Mouse (Mus musculus) forebrain, embryonic 13.5 days (tissue): ENCODE data around the gene Tox4. TPM values are rescaled to one million over a fixed set of nuclear protein-coding genes. Genes with fewer than 3 reads are reported as not detected.
"Not testable (repeated sequence)": the region's sequence is repeated elsewhere in the genome, so short reads cannot be mapped to it uniquely, and the experiment has no call there.

Experiments
- ATAC-seq: fragments of 200-750 bp; cut with Nextera tagmentation; 2 replicates; pipeline ENCODE4 v1.8.0; 2017
- H3K27ac ChIP-seq: fragments of 300-500 bp; sonication (generic); 2 replicates; pipeline ENCODE4 v1.5.1; 2015; ENCODE audit warnings: inconsistent platforms, mild to moderate bottlenecking, moderate library complexity
- H3K27me3 ChIP-seq: fragments of 300-500 bp; sonication (generic); 2 replicates; pipeline ENCODE4 v1.6.1; 2015; ENCODE audit warnings: mild to moderate bottlenecking, inconsistent platforms
- H3K36me3 ChIP-seq: fragments of 300-500 bp; sonication (generic); 2 replicates; pipeline ENCODE4 v1.6.1; 2015; ENCODE audit warnings: mild to moderate bottlenecking, inconsistent platforms; ENCODE audit not compliant: poor library complexity, severe bottlenecking
- H3K4me1 ChIP-seq: fragments of 300-500 bp; sonication (generic); 2 replicates; pipeline ENCODE4 v1.6.1; 2015; ENCODE audit warnings: inconsistent platforms
- H3K4me2 ChIP-seq: fragments of 300-500 bp; sonication (generic); 2 replicates; pipeline ENCODE4 v1.6.1; 2015; ENCODE audit warnings: inconsistent platforms, mild to moderate bottlenecking, moderate library complexity
- H3K4me3 ChIP-seq: fragments of 300-500 bp; sonication (generic); 2 replicates; pipeline ENCODE4 v1.5.1; 2015; ENCODE audit warnings: mild to moderate bottlenecking, inconsistent platforms
- H3K9ac ChIP-seq: fragments of 300-500 bp; sonication (generic); 2 replicates; pipeline ENCODE4 v1.6.1; 2015; ENCODE audit warnings: mild to moderate bottlenecking, inconsistent platforms
- H3K9me3 ChIP-seq: fragments of 300-500 bp; sonication (generic); replicated peaks from 2 replicates; pipeline ENCODE4 v1.6.1; 2016; ENCODE audit warnings: inconsistent platforms
- WGBS: fragments of 180-500 bp; shearing (Covaris S2); methylation state at CpG from one replicate; pipeline ENCODE4 v1.1.7; 2015; 5-methylcytosine and 5-hydroxymethylcytosine counted together
- polyA plus RNA-seq: library from polyadenylated mRNA; unstranded; fragments of >200 nt; fragmentation: Nextera tagmentation; extraction: Ambion mirVana; gene quantifications from 2 replicates; pipeline ENCODE4 v1.2.1, GENCODE M21; 2015

The Tox4 gene
- polyA plus RNA-seq, 1 experiment from 2014 or later = 53.2 TPM

DNA sequence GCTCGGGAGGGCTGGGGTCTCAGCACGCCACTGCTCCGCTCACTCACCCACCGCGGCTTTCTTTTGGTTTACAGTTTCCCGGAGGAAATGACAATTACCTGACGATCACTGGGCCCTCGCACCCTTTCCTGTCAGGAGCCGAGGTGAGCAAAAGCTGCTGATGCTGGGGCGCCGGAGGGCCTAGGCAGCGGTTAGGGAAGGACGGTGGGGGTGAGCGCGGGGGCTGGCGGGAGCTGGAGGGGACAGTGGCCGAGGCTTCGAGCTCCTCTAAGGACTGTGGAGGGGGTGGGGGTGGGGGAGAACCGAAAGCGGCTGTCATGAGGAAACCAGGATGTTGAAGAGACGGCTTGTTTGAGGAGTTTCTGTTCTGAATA, 788 bp downstream of the Tox4 start:
- Histone ChIP-seq H3K27me3 (no peaks in the 10 kb centered on the region), H3K9ac (peak overlapping the region; percentile 92), H3K4me3 (peak overlapping the region; percentile 92), H3K27ac (peak overlapping the region; percentile 80), H3K4me2 (peak overlapping the region; percentile 77), H3K4me1 (peaks cover 14% of the 10 kb centered on the region), H3K36me3 (peaks cover 9% of the 10 kb centered on the region), H3K9me3 (no peaks in the 10 kb centered on the region)
- WGBS = 1% methylated on average over 20 of the region's 21 CpGs
- peak; percentile 44; the same call in 1 of the 2 replicates for ATAC-seq

- Histone ChIP-seq H3K4me3 (no peak overlapping the region), H3K36me3 (peaks cover 36% of the 10 kb centered on the region), H3K4me1 (peaks cover 8% of the 10 kb centered on the region), H3K27me3 (no peaks in the 10 kb centered on the region), H3K4me2 (no peak overlapping the region), H3K9me3 (no peaks in the 10 kb centered on the region), H3K9ac (no peak overlapping the region), H3K27ac (no peak overlapping the region)
- no peak for ATAC-seq
- 96% methylated on average over 5 of the region's 5 CpGs for WGBS
Measured at GRCm38 (mm10) chr14:52283629-52284028, 4.7 kb downstream of the Tox4 start.

GRCm38 (mm10) chr14:52284191-52284590, 5.2 kb downstream of the Tox4 start:
- H3K36me3 ChIP-seq = peaks cover 39% of the 10 kb centered on the region
- H3K27me3 ChIP-seq = no peaks in the 10 kb centered on the region
- peaks cover 8% of the 10 kb centered on the region for H3K4me1 ChIP-seq
- WGBS = 88% methylated on average over 3 of the region's 3 CpGs
- H3K27ac ChIP-seq = no peak overlapping the region
- no peak overlapping the region for H3K4me3 ChIP-seq
- H3K9ac ChIP-seq = no peak overlapping the region
- no peaks in the 10 kb centered on the region for H3K9me3 ChIP-seq
- H3K4me2 ChIP-seq = no peak overlapping the region
- ATAC-seq = no peak

GRCm38 (mm10) chr14:52295558-52296264, 16.8 kb downstream of the Tox4 start:
- Histone ChIP-seq H3K4me3 (no peak overlapping the region), H3K4me2 (no peak overlapping the region), H3K27ac (no peak overlapping the region), H3K36me3 (peaks cover 90% of the 10 kb centered on the region), H3K9me3 (no peaks in the 10 kb centered on the region), H3K4me1 (no peaks in the 10 kb centered on the region), H3K9ac (no peak overlapping the region), H3K27me3 (no peaks in the 10 kb centered on the region)
- peak; percentile 67 for ATAC-seq
- 64% methylated on average over 6 of the region's 6 CpGs for WGBS

GRCm38 (mm10) chr14:52303517-52303916, 24.6 kb downstream of the Tox4 start:
- not testable (repeated sequence) for H3K27me3 ChIP-seq, H3K9me3 ChIP-seq, H3K9ac ChIP-seq, H3K4me3 ChIP-seq, ATAC-seq, H3K27ac ChIP-seq
- H3K4me2 ChIP-seq = peak overlapping the region; percentile 80
- H3K4me1 ChIP-seq = peaks cover 11% of the 10 kb centered on the region
- WGBS = 88% methylated on average over 3 of the region's 3 CpGs
- H3K36me3 ChIP-seq = peaks cover 20% of the 10 kb centered on the region

DNA sequence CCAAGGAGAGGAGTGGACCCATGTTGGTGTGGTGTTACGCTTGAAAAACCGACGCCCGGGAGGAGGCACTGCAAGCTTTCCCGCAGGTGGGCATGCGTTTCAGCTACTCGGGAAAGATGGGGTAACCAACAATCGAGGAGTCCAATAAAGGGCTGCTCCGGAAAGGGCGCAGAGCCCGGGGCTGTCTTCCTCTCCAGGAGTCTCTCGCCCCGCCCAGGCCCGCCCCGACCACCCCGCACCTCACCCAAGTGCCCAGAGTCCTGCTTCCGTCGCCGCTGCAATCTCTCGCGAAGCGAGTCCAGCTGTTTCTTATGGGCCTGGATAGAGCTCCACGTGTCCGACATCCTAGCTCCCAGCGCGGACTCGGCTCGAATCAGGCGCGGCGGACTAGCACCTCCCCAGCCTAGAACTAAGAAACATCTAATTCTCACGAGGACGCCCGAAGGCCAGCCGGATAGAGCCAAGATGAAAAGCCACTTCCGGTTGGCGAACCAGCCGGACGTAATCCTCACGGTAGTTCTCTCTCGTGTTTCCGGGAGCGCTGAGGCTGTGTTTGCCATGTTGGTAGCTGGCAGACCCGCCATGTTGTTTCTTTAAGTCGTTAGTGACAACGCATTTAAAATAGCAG, 25.8 kb downstream of the Tox4 start, which contains the start of gene Mettl3:
Gene Mettl3 (minus strand): TSS at position 485 of the 628 bp plus-strand sequence.
- H3K9ac ChIP-seq = peak within 1 kb of the TSS; percentile 83
- peak within 1 kb of the TSS; percentile 80 for H3K4me2 ChIP-seq
- H3K36me3 ChIP-seq = peaks cover 22% of the 10 kb centered on the region
- peaks cover 11% of the 10 kb centered on the region for H3K4me1 ChIP-seq
- peak within 1 kb of the TSS; percentile 91 for H3K27ac ChIP-seq
- ATAC-seq = peak; percentile 94
- H3K27me3 ChIP-seq = no peaks in the 10 kb centered on the region
- under 1% methylated on average over 46 of the region's 46 CpGs for WGBS
- no peaks in the 10 kb centered on the region for H3K9me3 ChIP-seq
- H3K4me3 ChIP-seq = peak within 1 kb of the TSS; percentile 72

GRCm38 (mm10) chr14:52306100-52306499, 27.2 kb downstream of the Tox4 start:
- peaks cover 17% of the 10 kb centered on the region for H3K4me1 ChIP-seq
- ATAC-seq = no peak
- H3K4me2 ChIP-seq = no peak overlapping the region
- WGBS = 96% methylated on average over 2 of the region's 2 CpGs
- H3K36me3 ChIP-seq = peaks cover 23% of the 10 kb centered on the region
- no peak overlapping the region for H3K27ac ChIP-seq
- no peak overlapping the region for H3K9ac ChIP-seq
- no peaks in the 10 kb centered on the region for H3K9me3 ChIP-seq
- no peak overlapping the region for H3K4me3 ChIP-seq
- H3K27me3 ChIP-seq = no peaks in the 10 kb centered on the region

DNA sequence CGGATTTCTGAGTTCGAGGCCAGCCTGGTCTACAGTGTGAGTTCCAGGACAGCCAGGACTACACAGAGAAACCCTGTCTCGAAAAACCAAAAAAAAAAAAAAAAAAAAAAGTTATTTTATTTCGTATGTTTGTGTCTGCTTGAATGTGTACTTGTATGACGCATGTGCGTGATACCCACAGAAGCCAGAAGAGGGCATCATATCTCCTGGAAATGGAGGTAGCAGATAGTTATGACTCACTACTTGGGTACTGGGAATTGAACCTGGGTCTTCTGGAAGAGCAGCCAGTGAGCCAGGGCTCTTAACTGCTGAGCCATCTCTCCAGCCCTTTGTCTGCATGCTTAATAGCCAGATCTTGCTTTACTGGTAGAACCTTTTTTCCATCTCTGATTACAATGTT, 31.4 kb downstream of the Tox4 start:
- 94% methylated on average over 6 of the region's 6 CpGs for WGBS
- not testable (repeated sequence) for H3K4me2 ChIP-seq, H3K27ac ChIP-seq, ATAC-seq, H3K4me3 ChIP-seq, H3K9ac ChIP-seq, H3K9me3 ChIP-seq, H3K27me3 ChIP-seq
- H3K4me1 ChIP-seq = peaks cover 48% of the 10 kb centered on the region
- H3K36me3 ChIP-seq = peaks cover 66% of the 10 kb centered on the region

GRCm38 (mm10) chr14:52310906-52311305, 32.0 kb downstream of the Tox4 start:
- H3K4me3 ChIP-seq = no peak overlapping the region
- H3K36me3 ChIP-seq = peaks cover 66% of the 10 kb centered on the region
- ATAC-seq = no peak
- 78% methylated on average over 2 of the region's 2 CpGs for WGBS
- no peaks in the 10 kb centered on the region for H3K9me3 ChIP-seq
- no peak overlapping the region for H3K27ac ChIP-seq
- H3K4me1 ChIP-seq = peaks cover 50% of the 10 kb centered on the region
- no peak overlapping the region for H3K9ac ChIP-seq
- H3K27me3 ChIP-seq = no peaks in the 10 kb centered on the region
- H3K4me2 ChIP-seq = peak overlapping the region; percentile 22

DNA sequence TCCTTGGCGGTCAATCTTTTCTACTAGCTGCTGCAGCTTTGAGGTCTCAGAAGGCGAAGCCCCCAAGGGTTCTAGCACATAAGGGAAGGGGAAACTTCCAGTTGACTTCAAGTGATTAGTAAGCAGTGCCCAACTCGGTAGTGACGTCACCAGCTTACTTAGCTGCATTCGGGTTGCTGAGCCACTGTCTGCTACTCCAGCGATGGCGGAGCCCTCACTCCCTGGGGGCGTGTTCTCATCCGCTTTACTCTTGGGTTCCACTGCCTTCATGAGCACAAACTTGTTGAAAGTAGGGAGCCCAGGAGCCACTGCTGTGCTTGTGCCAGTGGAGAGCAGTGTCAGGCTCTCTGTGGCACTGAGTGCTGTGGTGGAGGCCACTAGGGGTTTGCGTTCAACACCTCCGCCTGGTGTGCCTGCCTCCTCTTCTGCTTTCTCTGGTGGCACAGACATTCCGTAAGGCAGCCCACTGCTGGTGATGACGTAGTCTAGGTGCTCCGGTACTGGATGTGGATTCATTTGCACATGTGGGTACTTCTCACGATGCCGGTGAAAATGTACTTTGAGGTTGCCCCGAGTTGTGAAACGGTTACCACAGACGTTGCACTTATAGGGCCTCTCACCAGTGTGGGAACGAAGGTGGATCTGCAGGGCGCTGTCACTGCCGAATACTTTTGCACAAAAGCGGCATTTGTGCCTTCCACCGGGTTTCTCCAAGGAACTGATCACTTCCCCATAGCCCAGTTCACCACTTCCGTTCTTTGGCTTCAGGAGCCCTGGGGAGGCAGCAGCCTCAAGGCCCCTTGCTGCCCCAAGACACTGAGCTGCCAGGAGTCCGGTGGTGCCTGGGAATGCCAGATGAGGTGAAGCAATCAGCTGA, 35.2 kb downstream of the Tox4 start:
- Histone ChIP-seq H3K4me1 (peaks cover 59% of the 10 kb centered on the region), H3K4me2 (peak overlapping the region; percentile 91), H3K9me3 (no peaks in the 10 kb centered on the region), H3K36me3 (peaks cover 57% of the 10 kb centered on the region), H3K4me3 (peak overlapping the region; percentile 69), H3K27ac (peak overlapping the region; percentile 94; the same call in 1 of the 2 replicates), H3K9ac (peak overlapping the region; percentile 91), H3K27me3 (no peaks in the 10 kb centered on the region)
- no peak for ATAC-seq
- 83% methylated on average over 26 of the region's 26 CpGs for WGBS

GRCm38 (mm10) chr14:52314808-52315150, 35.8 kb downstream of the Tox4 start:
- H3K4me3 ChIP-seq = peak overlapping the region; percentile 69
- peaks cover 51% of the 10 kb centered on the region for H3K36me3 ChIP-seq
- H3K9ac ChIP-seq = peak overlapping the region; percentile 91
- no peak for ATAC-seq
- H3K9me3 ChIP-seq = no peaks in the 10 kb centered on the region
- H3K27me3 ChIP-seq = no peaks in the 10 kb centered on the region
- WGBS = 42% methylated on average over 8 of the region's 8 CpGs
- H3K27ac ChIP-seq = peak overlapping the region; percentile 94; the same call in 1 of the 2 replicates
- H3K4me2 ChIP-seq = peak overlapping the region; percentile 91
- H3K4me1 ChIP-seq = peaks cover 64% of the 10 kb centered on the region

DNA sequence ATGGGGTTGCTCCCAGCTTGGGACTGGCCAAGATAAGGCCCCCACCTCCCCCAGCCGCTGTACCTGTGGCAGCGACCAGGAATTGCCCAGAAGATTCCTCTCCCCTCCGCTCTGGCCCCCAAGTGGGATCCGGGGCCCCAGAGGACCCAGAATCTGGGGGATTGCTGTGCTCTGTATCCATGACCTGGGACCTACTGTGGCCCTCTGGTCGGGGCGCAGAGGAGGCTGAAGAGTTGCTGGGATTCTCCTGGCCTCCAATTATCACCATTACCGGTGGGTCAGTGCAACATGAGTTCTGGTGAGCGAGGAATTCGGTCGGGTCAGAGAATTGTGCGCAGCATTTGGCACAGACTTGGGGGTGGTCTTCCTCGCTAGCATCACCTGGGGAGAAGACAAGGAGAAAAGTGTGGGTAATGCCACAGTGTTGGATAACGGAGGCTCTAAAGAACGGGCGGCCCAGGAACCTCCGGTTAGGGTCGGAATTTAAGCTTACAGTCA, 36.4 kb downstream of the Tox4 start:
- Histone ChIP-seq H3K36me3 (peaks cover 50% of the 10 kb centered on the region), H3K4me1 (peaks cover 64% of the 10 kb centered on the region), H3K9me3 (no peaks in the 10 kb centered on the region), H3K4me2 (peak overlapping the region; percentile 91), H3K27ac (peak overlapping the region; percentile 94), H3K27me3 (no peaks in the 10 kb centered on the region), H3K4me3 (peak overlapping the region; percentile 69), H3K9ac (peak overlapping the region; percentile 91)
- 12% methylated on average over 17 of the region's 17 CpGs for WGBS
- peak; percentile 3; the same call in 1 of the 2 replicates for ATAC-seq
